Mouse (Mus musculus): Measurements from ENCODE around the gene Tpp1.
A peak's percentile ranks its signal among the peaks of the same experiment; 100 is the strongest.

The Tpp1 gene

GRCm38 (mm10) chr7:105751491-105752433, at the start of gene Tpp1:
Tpp1 (minus strand) TSS chr7:105752235.
- peak; percentile 95 for DNase-seq (ENCODE audit: low read depth, low spot score)

DNA sequence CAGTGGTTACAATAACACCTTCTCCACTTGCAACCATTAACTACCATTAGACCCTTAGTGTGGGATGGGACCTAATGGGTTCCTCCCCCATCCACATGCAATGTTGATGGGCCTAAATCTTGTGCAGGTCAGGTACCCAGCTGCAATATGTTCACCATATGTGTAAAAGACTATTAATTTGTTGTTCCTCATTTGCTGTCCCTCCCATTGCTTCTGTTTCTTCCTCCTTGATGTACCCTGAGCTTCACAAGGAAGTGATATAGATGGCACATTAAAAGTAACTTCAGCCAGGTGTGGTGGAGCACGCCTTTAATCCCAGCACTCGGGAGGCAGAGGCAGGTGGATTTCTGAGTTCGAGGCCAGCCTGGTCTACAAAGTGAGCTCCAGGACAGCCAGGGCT, 44.9 kb upstream of the Tpp1 start:
- DNase-seq (ENCODE audit: low read depth, low spot score), result no peak

DNA sequence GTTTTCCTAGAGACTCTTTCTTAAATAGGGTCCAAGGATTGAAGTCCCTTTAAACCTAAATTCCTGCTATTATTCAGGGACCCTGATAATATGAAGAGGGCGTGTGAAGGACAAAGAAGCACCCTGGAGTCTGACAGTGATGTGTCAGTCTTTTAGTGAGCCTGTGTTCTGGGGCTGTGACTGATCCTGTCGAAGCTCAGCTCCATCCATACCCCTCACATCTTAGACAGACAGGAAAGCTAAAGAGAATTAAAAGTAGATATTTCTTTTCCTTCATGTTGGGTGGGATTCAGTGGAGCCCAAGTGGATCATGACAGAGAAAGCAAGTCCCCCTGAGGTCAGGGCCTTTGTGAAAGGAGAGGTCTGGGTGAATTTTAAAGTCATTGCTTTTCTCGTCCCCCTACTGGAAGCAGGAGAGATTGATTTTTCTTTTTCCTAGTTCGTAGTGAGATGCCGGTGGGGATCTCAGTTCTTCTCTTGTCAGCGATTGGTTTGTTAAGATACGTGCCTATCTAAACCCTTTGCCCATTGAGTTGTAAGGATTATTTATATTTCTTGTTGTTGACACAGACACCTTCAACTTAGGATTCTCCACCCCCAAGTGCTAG, 43.8 kb upstream of the Tpp1 start:
- DNase-seq (ENCODE audit: low read depth, low spot score), result no peak

DNA sequence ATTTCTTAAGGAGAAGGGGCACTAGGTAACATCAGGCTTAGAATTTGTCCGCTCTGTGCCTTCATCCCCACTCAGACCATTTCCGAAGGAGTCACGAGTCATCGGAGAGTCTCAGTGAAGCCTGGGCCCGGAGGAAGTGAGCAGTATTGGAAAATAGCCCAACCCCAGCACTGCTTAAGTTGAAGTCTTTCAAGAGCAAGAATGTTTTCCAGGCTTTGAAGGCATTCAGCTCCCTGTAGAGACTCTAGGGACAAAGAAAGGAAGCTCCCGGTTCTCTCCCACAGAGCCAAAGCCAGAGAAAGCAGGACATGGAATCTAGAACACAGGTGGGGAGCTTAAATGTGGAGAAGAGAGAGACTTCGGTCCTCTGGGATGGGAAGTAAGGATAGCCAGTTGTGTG, 41.7 kb upstream of the Tpp1 start:
- no peak for DNase-seq (ENCODE audit: low read depth, low spot score)

DNA sequence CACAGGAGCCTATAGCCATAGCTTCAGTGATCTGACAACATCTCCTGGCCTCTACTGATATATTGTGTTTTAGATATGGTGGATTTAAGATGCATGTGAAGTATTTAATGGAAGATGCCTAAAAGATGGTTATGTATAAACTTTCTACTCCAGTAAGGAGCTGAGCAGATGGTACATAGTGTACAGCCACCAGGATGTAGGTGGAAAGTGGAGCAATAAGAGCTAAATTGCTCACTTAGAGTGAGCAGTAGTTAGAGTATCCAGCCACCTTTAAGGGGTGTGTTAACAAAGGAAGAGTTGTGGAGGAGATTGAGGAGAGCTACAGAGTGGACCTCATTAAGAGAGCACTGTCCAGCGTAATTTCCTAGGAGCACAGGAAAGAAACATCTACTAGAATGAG, 39.1 kb upstream of the Tpp1 start:
- no peak for DNase-seq (ENCODE audit: low read depth, low spot score)

- no peak for DNase-seq (ENCODE audit: low read depth, low spot score)
Measured at GRCm38 (mm10) chr7:105787285-105788140, 35.5 kb upstream of the Tpp1 start, which contains the start of gene Dchs1. Dchs1 (minus strand) TSS chr7:105787654.

DNA sequence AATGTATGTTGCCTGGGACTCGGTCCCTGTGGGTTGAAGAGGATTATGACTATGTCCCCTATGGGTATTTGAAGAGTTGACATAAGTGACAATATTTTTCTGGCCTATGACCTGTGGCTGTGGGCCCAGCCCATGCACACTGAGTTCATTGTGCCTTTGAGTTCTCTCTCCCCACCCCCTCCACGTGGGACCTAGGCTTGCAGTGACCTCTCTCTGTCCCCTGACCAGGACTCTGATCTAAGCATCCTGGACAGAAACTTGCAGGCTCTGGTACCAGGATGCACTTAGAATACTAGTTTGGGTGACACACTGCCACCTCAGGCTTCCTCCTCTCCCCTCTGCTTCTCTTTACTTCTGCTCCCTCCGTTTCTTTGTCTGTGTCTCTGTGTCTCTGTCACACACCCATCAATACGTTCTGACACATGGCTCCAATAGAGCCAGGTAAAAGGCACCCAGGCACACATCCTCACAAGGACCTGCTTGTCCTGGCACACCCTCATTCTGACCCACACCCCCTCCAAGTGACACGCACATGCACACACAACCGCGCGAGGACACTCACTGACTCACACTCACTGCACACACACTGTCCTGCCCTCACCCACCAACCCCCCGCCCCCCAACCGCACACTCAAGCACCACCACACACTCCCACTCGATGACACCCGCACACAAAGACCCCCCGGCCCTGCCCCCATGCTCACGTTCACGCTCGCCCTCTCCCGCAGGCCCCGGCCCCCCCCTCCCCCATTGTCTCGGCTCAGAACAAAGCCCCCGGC, 34.7 kb upstream of the Tpp1 start:
- DNase-seq (ENCODE audit: low read depth, low spot score), result no peak

DNA sequence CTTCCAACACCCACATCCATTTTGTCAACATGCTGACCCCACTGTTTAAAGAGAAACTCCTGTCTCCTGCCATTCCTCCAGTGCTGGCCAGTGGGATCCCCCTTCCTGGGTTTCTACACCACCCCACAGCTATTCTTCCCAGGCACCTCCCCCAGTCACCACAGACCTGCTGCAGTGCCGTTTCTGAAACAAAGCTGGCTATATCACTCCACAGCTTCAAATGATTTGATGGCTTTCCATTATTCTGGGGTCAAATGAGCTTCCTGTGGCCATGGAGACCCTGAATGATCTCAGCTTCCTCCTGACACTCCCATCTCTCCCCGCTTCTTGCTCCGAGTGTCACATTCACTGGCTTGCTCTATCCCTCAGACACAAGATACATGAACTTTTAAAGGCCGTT, 32.5 kb upstream of the Tpp1 start:
- DNase-seq (ENCODE audit: low read depth, low spot score), result no peak

- DNase-seq (ENCODE audit: low read depth, low spot score), result no peak
Measured at GRCm38 (mm10) chr7:105783861-105784260, 31.8 kb upstream of the Tpp1 start.

- DNase-seq (ENCODE audit: low read depth, low spot score), result no peak
Measured at GRCm38 (mm10) chr7:105778553-105779265, 26.7 kb upstream of the Tpp1 start.

GRCm38 (mm10) chr7:105777797-105778552, 25.9 kb upstream of the Tpp1 start:
- no peak for DNase-seq (ENCODE audit: low read depth, low spot score)

DNA sequence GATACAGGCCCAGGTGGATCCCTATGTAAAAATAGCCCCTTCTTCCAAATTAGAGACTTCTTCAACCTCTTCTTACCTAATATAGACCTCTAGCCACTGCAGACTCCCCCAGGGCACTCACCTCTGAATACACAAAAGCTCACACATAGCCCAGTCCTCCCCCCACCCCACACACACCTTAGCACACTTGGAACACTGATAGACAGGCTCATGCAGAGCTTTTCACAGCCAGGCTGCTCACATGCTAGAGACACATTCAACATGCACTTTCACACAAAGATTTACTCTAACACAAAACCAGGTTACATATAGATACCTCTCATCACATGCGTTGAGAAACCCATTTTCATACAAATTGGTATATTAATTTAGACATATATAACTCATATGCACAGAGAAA, 25.3 kb upstream of the Tpp1 start:
- DNase-seq (ENCODE audit: low read depth, low spot score), result no peak

DNA sequence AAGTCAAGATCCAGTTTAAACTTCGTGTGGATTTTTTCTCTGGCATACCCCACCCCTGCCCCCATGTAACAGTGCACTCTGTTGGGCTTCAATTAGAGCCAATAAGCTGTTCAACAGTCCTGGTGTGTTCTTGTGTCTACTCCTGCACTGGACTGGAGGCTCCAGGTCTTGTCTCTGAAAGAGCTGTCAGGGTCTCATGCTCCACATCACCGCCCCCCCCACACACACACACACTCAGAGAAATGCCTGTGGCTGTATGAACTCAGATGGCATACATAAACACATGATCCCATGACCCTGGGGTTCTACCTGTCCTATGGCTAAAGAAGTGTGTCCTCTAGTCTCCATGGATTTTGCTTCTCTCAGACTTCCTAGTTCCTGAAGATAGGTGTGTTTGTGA, 24.0 kb upstream of the Tpp1 start:
- DNase-seq (ENCODE audit: low read depth, low spot score), result no peak

GRCm38 (mm10) chr7:105774661-105775060, 22.6 kb upstream of the Tpp1 start:
- no peak for DNase-seq (ENCODE audit: low read depth, low spot score)

DNA sequence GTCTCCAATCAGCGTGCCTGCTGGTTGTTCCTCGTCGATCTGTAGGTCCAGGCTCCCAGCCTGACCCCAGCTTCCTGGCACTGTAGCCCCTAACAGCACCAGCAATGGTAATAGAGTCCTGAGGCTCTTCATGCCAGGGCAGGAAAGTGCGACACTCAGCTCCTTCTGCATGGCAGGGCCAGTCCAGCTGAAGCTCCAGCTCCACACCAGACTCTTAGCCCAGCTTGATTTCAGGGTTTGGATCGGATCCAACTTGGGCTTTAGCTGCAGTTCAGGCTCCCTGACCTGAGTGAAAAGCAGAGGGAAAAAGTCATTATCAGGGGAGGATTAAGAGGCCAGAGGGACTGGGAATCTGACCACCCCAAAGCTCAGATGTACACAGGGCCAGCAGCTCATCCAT, 21.0 kb upstream of the Tpp1 start:
- no peak for DNase-seq (ENCODE audit: low read depth, low spot score)

DNA sequence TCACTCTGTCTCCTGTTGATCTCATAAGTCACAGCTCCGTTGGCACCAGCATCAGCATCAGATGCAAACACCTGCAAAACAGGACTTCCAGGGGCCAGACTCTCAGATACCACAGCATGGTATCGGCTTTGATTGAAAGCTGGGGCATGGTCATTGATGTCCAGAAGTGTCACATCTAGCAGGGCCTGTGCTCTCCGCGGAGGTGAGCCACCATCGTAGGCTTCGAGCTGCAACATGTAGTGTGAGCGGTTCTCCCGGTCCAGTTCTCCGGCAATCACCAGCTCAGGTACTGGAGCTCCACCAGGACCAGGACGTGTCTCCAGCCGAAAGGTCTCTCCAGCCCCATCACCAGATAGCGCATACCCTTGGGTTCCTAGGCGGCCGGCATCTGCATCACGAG, 20.3 kb upstream of the Tpp1 start:
- no peak for DNase-seq (ENCODE audit: low read depth, low spot score)

DNA sequence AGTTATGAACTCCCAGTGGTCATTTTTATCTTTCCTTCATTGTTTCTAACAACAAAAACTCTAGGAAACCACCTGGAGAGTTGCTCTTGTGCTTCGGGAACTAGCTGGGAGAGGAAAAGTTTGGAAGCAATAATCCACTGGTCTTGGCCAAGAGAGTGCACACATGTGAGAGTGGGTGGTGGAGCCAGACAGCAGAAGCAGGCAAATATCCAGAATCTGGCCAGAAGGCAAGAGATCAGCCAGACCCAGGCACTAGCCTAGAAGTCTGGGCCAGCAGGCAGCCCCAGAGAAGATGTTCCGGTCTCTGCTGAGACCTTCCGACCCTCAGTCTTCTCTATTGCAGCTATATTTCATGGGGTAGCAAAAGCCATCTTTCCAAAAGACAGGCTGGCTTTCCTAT, 17.9 kb upstream of the Tpp1 start:
- no peak for DNase-seq (ENCODE audit: low read depth, low spot score)

DNA sequence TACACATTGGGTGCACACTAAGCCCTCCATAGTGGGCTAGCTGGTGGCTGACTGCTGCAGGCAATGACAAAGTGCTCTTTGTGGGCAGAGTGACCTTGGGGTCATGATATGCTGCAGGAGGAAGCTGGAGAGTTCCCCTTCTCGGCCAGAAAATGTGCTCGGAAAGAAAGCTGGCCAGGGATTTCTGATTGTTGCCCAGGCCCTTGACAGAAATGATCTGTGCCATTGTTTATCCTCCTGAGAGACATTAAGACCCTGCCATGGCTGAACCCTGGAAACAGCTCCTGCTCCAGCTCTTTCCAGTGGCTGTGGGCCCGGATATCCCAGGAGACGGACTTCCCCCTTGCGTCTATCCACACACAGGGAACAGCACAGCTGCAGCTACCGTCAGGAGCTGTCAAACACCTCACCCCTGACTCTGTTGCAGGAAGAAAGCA, 15.7 kb upstream of the Tpp1 start:
- no peak for DNase-seq (ENCODE audit: low read depth, low spot score)

GRCm38 (mm10) chr7:105764331-105764730, 12.3 kb upstream of the Tpp1 start:
- DNase-seq (ENCODE audit: low read depth, low spot score), result no peak
